Mouse (Mus musculus) limb, embryonic 10.5 days (tissue): ENCODE results near the gene Tusc2. TPM values are rescaled to one million over a fixed set of nuclear protein-coding genes. Genes with fewer than 3 reads are reported as not detected.

Experiments
- DNase-seq: peaks from one replicate; pipeline ENCODE4 v3.0.0-alpha.2; 2017; ENCODE audit warnings: low spot score
- H3K27ac ChIP-seq: fragments of 300-500 bp; sonication (generic); 2 replicates; pipeline ENCODE4 v1.5.1; 2016; ENCODE audit warnings: mild to moderate bottlenecking
- H3K27me3 ChIP-seq: fragments of 300-500 bp; sonication (generic); 2 replicates; pipeline ENCODE4 v1.6.1; 2016; ENCODE audit warnings: low read depth, mild to moderate bottlenecking; ENCODE audit not compliant: poor library complexity, severe bottlenecking
- H3K36me3 ChIP-seq: fragments of 300-500 bp; sonication (generic); 2 replicates; pipeline ENCODE4 v1.6.1; 2016; ENCODE audit warnings: mild to moderate bottlenecking, moderate library complexity
- H3K4me1 ChIP-seq: fragments of 300-500 bp; sonication (generic); 2 replicates; pipeline ENCODE4 v1.6.1; 2016
- H3K4me3 ChIP-seq: fragments of 300-500 bp; sonication (generic); 2 replicates; pipeline ENCODE4 v1.5.1; 2016; ENCODE audit warnings: mild to moderate bottlenecking, moderate library complexity
- H3K9me3 ChIP-seq: fragments of 300-500 bp; sonication (generic); replicated peaks from 2 replicates; pipeline ENCODE4 v1.6.1; 2016; ENCODE audit warnings: mild to moderate bottlenecking
- WGBS: fragments of 180-500 bp; shearing (Covaris S2); methylation state at CpG from one replicate; pipeline ENCODE4 v1.1.7; 2016; 5-methylcytosine and 5-hydroxymethylcytosine counted together
- polyA plus RNA-seq: library from polyadenylated mRNA; unstranded; fragments of >200 nt; fragmentation: Nextera tagmentation; extraction: Ambion mirVana; gene quantifications from 2 replicates; pipeline ENCODE4 v1.2.1, GENCODE M21; 2016

The Tusc2 gene
- polyA plus RNA-seq, 1 experiment from 2014 or later: 60.4 TPM

DNA sequence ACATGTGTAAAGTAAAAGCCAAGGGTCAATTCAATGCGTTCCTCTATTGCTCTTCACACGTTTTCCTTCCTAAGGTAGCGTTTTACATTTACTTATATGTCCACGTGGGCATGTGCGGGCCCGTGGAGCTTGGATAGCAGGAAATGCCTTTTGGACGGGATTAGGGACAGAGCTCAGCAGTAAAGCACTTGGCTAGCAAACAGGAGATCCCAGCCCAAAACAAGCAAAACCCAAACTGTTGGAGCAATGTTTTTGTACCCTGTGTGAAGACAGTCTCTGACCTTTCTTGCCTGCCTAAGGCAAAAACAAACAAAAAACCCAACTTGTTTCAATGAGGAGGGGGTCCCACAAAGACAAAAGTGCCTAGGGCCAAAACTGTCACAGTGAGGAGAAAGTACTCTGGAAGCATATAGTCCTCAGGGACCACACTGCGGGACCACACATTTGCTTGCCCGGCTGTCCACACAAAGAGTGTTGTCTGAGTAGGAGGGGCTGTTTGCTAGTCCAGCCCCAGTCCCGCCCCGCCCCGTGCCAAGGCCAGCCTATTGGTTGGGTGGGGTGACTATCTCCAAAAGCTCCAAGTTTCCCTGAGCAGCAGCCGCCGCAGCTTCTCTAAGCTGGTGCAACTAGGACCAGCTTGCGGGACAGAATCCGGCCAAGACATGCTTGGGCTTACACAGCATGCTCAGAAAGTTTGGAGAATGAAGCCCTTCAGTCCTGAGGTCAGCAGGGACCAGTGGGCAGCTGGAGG is 13.5 kb downstream of the Tusc2 start, which contains the start of gene Hyal1:
Hyal1 (plus strand) TSS at position 571 of the 751 bp plus-strand sequence.
- Histone ChIP-seq H3K27me3 (no peaks in the 10 kb centered on the region), H3K4me3 (peak within 1 kb of the TSS; percentile 46), H3K36me3 (peaks cover 52% of the 10 kb centered on the region), H3K27ac (peak within 1 kb of the TSS; percentile 84), H3K4me1 (peaks cover 61% of the 10 kb centered on the region), H3K9me3 (no peaks in the 10 kb centered on the region)
- DNase-seq: peak; percentile 88
- WGBS: 33% methylated on average over 16 of the region's 16 CpGs

DNA sequence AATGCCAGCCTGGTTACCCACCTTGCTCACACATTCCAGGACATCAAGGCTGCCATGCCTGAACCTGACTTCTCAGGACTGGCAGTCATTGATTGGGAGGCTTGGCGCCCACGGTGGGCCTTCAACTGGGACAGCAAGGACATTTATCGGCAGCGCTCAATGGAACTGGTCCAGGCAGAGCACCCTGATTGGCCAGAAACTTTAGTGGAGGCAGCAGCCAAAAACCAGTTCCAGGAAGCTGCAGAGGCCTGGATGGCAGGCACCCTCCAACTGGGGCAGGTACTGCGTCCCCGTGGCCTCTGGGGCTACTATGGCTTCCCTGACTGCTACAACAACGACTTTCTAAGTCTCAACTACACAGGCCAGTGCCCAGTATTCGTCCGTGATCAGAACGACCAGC is 14.8 kb downstream of the Tusc2 start:
- Histone ChIP-seq H3K4me1 (peaks cover 60% of the 10 kb centered on the region), H3K4me3 (peak overlapping the region; percentile 46), H3K27ac (0 out of 2 replicates have a peak overlapping the region, but pooled peaks have one; percentile 11), H3K36me3 (peaks cover 43% of the 10 kb centered on the region), H3K27me3 (no peaks in the 10 kb centered on the region), H3K9me3 (no peaks in the 10 kb centered on the region)
- DNase-seq: no peak
- WGBS: 95% methylated on average over 10 of the region's 10 CpGs

DNA sequence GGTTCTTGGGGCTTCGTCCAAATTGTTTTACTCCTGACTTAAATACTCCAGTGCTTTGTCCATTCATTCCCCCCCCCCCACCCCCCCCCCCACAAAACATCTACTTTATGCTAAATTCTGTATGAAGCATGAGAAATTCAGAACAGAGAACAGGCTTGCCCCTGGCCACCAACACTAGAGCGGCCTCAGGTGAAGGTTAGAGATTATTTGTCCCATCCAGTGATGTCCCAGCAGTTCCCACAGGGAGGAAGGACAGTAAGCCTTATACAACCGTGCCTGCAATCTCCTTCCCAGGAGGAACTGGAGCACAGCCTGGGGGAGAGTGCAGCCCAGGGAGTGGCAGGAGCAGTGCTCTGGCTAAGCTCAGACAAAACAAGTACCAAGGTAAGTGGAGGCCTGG is 15.5 kb downstream of the Tusc2 start, which contains the start of gene Naa80:
Naa80 (plus strand) TSS at position 301 of the 400 bp plus-strand sequence.
- WGBS: 86% methylated on average over 3 of the region's 3 CpGs
- no peak for DNase-seq
- Histone ChIP-seq H3K4me3 (peak within 1 kb of the TSS; percentile 61), H3K36me3 (peaks cover 43% of the 10 kb centered on the region), H3K27me3 (no peaks in the 10 kb centered on the region), H3K4me1 (peaks cover 64% of the 10 kb centered on the region), H3K9me3 (no peaks in the 10 kb centered on the region), H3K27ac (peak within 1 kb of the TSS; percentile 89)

DNA sequence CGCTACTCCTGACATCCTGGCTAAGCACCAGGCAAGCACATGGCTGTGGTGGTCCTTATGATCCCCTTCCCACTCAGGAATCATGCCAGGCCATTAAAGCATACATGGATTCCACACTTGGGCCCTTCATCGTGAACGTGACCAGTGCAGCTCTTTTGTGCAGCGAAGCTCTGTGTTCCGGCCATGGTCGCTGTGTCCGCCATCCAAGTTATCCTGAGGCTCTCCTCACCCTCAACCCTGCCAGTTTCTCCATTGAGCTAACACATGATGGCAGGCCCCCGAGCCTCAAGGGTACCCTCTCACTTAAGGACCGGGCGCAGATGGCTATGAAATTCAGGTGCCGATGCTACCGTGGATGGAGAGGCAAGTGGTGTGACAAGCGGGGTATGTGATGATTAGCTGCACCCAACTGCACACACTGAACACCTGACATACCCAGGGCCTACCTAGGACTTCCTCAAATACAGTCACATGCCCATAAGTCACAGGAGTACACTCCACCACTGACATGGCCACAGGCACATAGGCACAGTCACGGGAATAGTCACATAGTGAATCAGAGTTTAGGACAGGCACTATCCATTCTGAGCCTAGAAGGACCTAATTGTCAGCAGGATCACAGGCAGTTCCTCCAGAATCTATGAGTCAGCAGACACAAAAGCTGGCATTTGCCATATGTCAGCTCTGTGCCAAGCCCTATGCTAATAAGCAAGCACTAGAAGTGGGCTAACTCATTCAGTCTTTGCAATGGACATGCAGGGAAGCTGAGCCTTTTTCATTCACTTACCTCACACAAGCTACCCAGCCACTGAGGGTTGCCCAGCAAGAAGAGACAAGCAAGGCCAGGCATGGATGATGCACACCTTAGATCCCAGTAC is 16.2 kb downstream of the Tusc2 start:
- Histone ChIP-seq H3K36me3 (peaks cover 44% of the 10 kb centered on the region), H3K27ac (peak overlapping the region; percentile 89), H3K4me1 (peaks cover 64% of the 10 kb centered on the region), H3K9me3 (no peaks in the 10 kb centered on the region), H3K27me3 (no peaks in the 10 kb centered on the region), H3K4me3 (peak overlapping the region; percentile 61)
- DNase-seq: no peak
- WGBS: 96% methylated on average over 14 of the region's 14 CpGs

DNA sequence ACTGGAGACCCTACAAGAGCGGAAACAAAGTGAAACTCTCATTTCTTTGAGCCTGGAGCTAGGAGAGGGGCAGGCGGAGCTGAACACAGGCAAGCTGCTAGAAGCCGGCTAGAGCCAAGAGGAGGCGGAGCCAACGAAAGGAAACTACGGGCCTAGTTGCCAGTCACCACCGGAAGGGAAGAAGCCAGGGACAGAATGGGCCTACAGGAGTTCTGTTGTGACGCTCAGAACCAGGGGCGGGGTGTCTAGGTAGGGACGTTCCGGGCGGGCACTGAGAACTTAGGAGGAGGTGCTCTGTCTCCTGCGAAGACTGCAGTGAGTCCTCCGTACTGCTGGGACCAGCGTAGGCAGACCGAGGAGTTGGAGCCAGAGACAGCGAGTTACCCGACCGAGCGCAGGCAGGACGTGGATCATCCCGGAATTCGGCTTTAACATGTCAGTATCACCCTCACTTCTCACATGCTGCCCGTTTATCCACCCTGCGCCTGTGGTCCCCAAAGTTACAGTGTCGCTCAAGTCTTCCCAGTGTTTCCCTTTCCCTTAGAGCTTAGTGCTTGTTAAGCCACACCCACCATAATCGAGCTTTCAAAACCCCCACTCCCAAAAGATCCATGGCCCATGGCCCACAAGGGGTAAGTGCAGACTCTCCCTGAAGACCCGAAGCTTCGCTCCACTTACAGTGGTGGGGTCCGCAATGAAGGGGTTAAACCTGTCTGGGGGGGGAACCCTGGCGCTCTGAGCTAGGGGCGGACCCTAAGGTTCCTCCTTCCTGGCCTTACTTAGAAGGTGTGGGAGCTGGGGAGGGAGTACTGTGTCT is 17.7 kb downstream of the Tusc2 start, which contains the start of gene Hyal3:
Hyal3 (plus strand) TSS at position 318 of the 817 bp plus-strand sequence.
- Histone ChIP-seq H3K27me3 (no peaks in the 10 kb centered on the region), H3K27ac (peak within 1 kb of the TSS; percentile 89), H3K9me3 (no peaks in the 10 kb centered on the region), H3K4me3 (peak within 1 kb of the TSS; percentile 61), H3K4me1 (peaks cover 60% of the 10 kb centered on the region), H3K36me3 (peaks cover 35% of the 10 kb centered on the region)
- WGBS: under 1% methylated on average over 32 of the region's 32 CpGs
- peak; percentile 78 for DNase-seq

DNA sequence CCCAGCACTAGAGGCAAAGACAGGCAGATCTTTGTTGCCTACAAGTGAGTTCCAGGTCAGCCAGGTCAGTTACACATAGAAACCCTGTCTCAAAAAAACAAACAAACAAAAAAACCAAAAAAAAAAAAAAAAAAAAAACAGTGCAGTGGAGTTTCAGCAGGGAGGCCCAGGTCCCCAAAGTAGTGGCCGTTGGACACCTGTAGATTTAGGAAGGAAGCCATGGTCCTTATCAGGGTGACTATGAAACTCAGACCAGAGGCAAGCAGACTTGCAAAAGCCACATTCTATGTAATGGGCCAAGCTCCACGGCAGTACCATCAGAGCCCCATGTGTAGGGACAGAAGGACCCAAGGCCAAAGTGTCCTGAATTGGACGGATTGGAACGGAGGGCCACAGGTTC is 18.5 kb downstream of the Tusc2 start:
- 80% methylated on average over 4 of the region's 4 CpGs for WGBS
- DNase-seq: no peak
- peak overlapping the region; percentile 89 for H3K27ac ChIP-seq
- H3K4me1 ChIP-seq: peaks cover 57% of the 10 kb centered on the region
- peak overlapping the region; percentile 61 for H3K4me3 ChIP-seq
- H3K27me3 ChIP-seq: no peaks in the 10 kb centered on the region
- peaks cover 35% of the 10 kb centered on the region for H3K36me3 ChIP-seq
- no peaks in the 10 kb centered on the region for H3K9me3 ChIP-seq

DNA sequence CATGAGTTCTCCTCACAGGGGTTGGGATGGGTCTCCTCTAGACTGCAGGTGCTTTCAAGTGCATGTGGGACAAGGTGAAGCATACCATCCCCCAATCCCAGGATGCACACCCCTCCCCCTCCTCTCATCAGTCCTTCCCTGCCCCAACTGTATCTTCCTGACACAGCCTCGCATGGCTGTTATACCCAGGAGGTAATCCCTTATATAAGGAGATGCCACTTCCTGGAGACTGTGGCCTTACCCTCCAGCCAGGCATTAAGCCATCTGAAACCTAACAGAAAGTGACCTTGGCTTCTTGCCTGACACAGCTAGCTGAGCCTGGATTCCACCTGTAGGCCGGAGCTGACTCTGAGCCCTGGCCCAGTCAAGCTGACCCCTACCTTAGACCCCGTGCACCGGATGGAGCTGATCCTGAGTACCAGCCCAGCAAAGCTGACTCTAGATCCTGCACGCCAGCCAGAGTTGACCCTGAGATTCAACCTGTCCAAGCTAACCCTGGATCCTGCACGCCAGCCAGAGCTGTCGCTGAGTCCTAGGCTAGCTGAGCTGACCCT is 19.5 kb downstream of the Tusc2 start:
- H3K36me3 ChIP-seq: peaks cover 35% of the 10 kb centered on the region
- no peaks in the 10 kb centered on the region for H3K9me3 ChIP-seq
- 91% methylated on average over 7 of the region's 7 CpGs for WGBS
- no peak overlapping the region for H3K27ac ChIP-seq
- peaks cover 48% of the 10 kb centered on the region for H3K4me1 ChIP-seq
- 0 out of 2 replicates have a peak overlapping the region, but pooled peaks have one; percentile 2 for H3K4me3 ChIP-seq
- DNase-seq: no peak
- H3K27me3 ChIP-seq: no peaks in the 10 kb centered on the region

DNA sequence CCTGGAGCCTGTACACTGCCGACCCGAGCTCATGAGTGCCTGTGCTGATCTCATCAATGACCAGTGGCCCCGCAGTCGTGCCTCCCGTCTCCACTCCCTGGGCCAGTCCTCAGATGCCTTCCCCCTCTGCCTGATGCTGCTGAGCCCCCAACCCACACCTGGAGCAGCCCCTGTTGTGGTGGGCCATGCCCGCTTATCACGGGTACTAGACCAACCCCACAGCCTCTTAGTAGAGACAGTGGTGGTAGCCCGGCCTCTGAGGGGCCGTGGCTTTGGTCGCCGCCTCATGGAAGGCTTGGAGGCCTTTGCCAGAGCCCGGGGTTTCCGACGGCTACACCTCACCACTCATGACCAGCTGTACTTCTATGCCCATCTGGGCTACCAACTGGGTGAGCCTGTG is 20.1 kb downstream of the Tusc2 start:
- peaks cover 33% of the 10 kb centered on the region for H3K36me3 ChIP-seq
- H3K27ac ChIP-seq: no peak overlapping the region
- H3K27me3 ChIP-seq: no peaks in the 10 kb centered on the region
- 95% methylated on average over 14 of the region's 14 CpGs for WGBS
- H3K4me3 ChIP-seq: no peak overlapping the region
- no peak for DNase-seq
- H3K9me3 ChIP-seq: no peaks in the 10 kb centered on the region
- H3K4me1 ChIP-seq: peaks cover 48% of the 10 kb centered on the region

DNA sequence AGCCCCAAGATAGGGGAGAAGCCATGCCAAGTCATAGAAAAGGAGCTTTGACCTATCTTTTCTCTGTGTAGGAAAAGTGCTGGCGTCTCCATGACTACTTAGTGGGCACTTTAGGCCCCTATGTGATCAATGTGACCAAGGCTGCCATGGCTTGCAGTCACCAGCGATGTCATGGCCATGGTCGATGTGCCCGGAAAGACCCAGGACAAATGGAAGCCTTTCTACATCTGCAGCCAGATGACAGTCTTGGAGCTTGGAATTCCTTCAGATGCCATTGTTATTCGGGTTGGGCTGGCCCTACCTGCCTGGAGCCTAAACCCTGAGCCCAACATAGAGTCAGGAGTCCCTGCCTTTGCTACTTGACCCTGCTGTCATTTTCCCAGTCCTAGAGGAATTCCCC is 23.4 kb downstream of the Tusc2 start:
- 89% methylated on average over 5 of the region's 5 CpGs for WGBS
- H3K27ac ChIP-seq: peak overlapping the region; percentile 38; the same call in 1 of the 2 replicates
- H3K9me3 ChIP-seq: no peaks in the 10 kb centered on the region
- no peak overlapping the region for H3K4me3 ChIP-seq
- H3K27me3 ChIP-seq: no peaks in the 10 kb centered on the region
- DNase-seq: no peak
- H3K36me3 ChIP-seq: peaks cover 49% of the 10 kb centered on the region
- peaks cover 30% of the 10 kb centered on the region for H3K4me1 ChIP-seq

DNA sequence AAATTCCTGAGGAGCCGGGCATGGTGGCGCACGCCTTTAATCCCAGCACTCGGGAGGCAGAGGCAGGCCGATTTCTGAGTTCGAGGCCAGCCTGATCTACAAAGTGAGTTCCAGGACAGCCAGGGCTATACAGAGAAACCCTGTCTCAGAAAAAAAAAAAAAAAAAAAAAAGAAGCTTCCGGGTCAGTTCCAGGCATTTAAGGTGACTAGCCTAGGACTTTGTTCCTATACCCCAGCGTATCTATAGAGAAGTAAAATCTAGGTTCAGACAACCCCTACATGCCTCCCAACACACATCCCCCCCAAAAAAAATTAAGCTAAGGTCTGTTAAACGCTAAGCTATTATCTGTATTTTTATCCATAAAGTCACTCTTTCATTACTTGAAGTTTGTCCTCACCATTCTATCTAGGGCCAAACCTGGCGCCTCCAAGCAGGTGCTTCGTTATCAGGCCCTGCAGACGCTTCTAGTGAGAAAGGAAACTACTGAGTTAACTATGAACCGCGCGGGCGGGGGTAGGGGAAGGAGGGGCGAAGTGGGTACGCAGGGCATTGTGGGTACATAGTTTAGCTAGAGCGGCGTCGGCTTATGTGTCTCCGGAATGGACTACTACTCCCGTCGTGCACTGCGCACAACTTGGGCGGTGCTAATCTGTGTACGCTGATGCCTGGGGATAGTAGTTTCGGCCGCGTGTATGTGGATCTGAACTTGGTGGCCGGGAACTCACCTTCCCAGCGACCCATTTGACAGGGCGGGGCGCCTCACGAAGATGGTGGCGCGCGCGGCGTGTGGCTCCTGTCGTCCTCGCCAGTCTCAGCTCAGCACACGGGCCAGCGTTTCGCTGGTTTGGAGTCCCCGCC is 24.1 kb downstream of the Tusc2 start, which contains the start of gene Ifrd2:
Ifrd2 (plus strand) TSS at position 669 of the 859 bp plus-strand sequence.
- peak within 1 kb of the TSS; percentile 70 for H3K4me3 ChIP-seq
- DNase-seq: peak; percentile 91
- peaks cover 25% of the 10 kb centered on the region for H3K4me1 ChIP-seq
- H3K36me3 ChIP-seq: peaks cover 56% of the 10 kb centered on the region
- H3K9me3 ChIP-seq: no peaks in the 10 kb centered on the region
- peak within 1 kb of the TSS; percentile 80 for H3K27ac ChIP-seq
- no peaks in the 10 kb centered on the region for H3K27me3 ChIP-seq
- WGBS: 15% methylated on average over 46 of the region's 46 CpGs

DNA sequence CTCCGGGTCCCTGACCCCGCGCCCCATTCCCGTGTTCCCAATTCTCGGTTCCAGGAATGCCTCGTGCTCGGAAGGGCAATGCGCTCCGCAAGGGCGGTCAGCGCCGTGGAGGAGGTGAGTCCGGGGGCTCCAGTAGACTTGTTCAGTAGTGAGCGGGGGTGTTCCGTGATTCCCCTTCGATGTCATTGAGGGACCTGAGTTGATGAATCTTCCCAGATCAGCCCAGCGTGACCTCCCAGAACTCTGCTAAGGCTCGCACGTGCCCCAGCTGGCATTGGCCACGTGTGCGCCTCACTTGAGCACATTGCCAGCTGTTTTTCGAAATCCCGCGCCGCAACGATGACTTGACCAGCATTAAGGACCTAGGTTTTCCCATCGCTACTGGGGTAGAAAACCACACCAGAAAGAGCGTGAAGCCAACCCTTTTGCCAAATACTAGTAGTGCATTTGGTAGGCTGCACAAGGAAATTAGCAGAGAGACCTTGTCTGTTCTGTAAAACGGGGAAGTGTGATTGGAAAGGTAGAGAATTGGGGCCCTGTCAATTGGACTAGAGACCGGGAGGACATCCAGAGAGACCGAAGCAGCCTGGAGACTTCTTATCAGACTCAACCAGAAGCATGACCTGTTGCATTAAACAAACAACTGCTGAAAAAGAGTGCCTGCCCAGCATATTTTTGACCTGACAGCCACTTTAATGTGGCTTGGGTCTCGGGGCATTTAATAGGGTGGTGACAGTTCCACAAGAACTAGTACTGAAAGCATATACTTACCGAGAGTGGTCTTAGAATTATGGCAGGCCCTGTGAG is 25.0 kb downstream of the Tusc2 start:
- WGBS: 5% methylated on average over 33 of the region's 33 CpGs
- Histone ChIP-seq H3K4me3 (peak overlapping the region; percentile 70), H3K4me1 (peaks cover 26% of the 10 kb centered on the region), H3K36me3 (peaks cover 59% of the 10 kb centered on the region), H3K27ac (peak overlapping the region; percentile 80), H3K9me3 (no peaks in the 10 kb centered on the region), H3K27me3 (no peaks in the 10 kb centered on the region)
- DNase-seq: no peak
